Mouse (Mus musculus) stomach, postnatal 0 days (tissue): ENCODE measurements at regions not wholly inside any gene's neighbourhood (a gene's known extent, or its start where the extent isn't known, plus 50 kb on each side); places are given as distances from the start of the nearest gene placed in this dataset.

Source experiments
- ATAC-seq: fragments of 200-750 bp; cut with Nextera tagmentation; 2 replicates; pipeline ENCODE4 v1.8.0; 2017; ENCODE audit not compliant: low FRiP score, low TSS enrichment
- DNase-seq: peaks from one replicate; pipeline ENCODE4 v3.0.0-alpha.2; 2016; ENCODE audit warnings: low spot score
- H3K27ac ChIP-seq: fragments of 300-500 bp; sonication (generic); replicated peaks from 2 replicates; pipeline ENCODE4 v1.5.1; 2014; ENCODE audit warnings: mild to moderate bottlenecking, control low read depth
- H3K27me3 ChIP-seq: fragments of 300-500 bp; sonication (generic); 2 replicates; pipeline ENCODE4 v1.6.1; 2014; ENCODE audit warnings: low read length; ENCODE audit not compliant: control insufficient read depth, insufficient read depth
- H3K36me3 ChIP-seq: fragments of 300-500 bp; sonication (generic); 2 replicates; pipeline ENCODE4 v1.6.1; 2014; ENCODE audit warnings: low read length, mixed read lengths; ENCODE audit not compliant: control insufficient read depth, insufficient read depth
- H3K4me1 ChIP-seq: fragments of 300-500 bp; sonication (generic); replicated peaks from 2 replicates; pipeline ENCODE4 v1.6.1; 2014; ENCODE audit warnings: antibody characterized with exemption; ENCODE audit not compliant: control insufficient read depth, insufficient read depth
- H3K4me2 ChIP-seq: fragments of 300-500 bp; sonication (generic); replicated peaks from 2 replicates; pipeline ENCODE4 v1.6.1; 2014; ENCODE audit warnings: low read depth, mild to moderate bottlenecking, control low read depth, moderate library complexity
- H3K4me3 ChIP-seq: fragments of 300-500 bp; sonication (generic); 2 replicates; pipeline ENCODE4 v1.5.1; 2014; ENCODE audit warnings: low read depth, low read length, control low read depth
- H3K9ac ChIP-seq: fragments of 300-500 bp; sonication (generic); 2 replicates; pipeline ENCODE4 v1.6.1; 2014; ENCODE audit warnings: mild to moderate bottlenecking, low read length, control low read depth, mixed read lengths
- H3K9me3 ChIP-seq: fragments of 300-500 bp; sonication (generic); 2 replicates; pipeline ENCODE4 v1.6.1; 2016; ENCODE audit warnings: low read length; ENCODE audit not compliant: control insufficient read depth
- CTCF ChIP-seq: IDR thresholded peaks from 2 replicates; pipeline ENCODE4 v1.5.1; 2016; ENCODE audit warnings: antibody characterized with exemption, low read depth, mild to moderate bottlenecking, moderate library complexity
- EP300 ChIP-seq: optimal IDR thresholded peaks from 2 replicates; pipeline ENCODE3; 2016; ENCODE audit warnings: antibody characterized with exemption
- WGBS: fragments of 180-500 bp; shearing (Covaris S2); extraction: QIAGEN DNeasy Blood & Tissue Kit; methylation state at CpG from one replicate; pipeline ENCODE4 v1.1.7; 2014; 5-methylcytosine and 5-hydroxymethylcytosine counted together

DNA sequence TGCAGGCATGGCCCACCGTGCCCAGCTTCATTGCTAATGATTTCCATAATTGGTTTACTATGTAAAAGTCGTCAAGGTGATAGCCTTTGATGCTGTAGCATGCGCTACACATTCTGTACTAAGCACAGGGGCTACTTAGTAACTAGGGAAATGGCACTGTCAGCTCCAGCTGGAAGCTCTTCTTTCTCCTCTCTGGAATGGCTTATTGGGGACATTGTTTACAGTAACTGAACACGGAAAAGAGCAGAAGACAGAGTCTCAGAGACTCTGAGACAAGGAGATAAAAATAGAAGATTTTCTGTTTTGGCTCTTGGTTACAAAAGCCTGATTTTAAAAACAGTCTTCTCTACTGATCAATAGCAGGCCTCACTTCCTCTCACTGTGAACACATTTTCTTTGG, 178.3 kb downstream of the Ktn1 start:
- H3K36me3 ChIP-seq, result no peaks in the 10 kb centered on the region
- no peak overlapping the region for H3K4me3 ChIP-seq
- no peaks in the 10 kb centered on the region for H3K9me3 ChIP-seq
- H3K27ac ChIP-seq, result no peak overlapping the region
- no peak for TF ChIP-seq EP300
- TF ChIP-seq CTCF, result no peak
- H3K4me2 ChIP-seq, result no peak overlapping the region
- no peak for ATAC-seq
- H3K9ac ChIP-seq, result no peak overlapping the region
- WGBS, result 56% methylated on average over 4 of the region's 4 CpGs
- no peak for DNase-seq
- no peaks in the 10 kb centered on the region for H3K27me3 ChIP-seq
- H3K4me1 ChIP-seq, result no peaks in the 10 kb centered on the region

DNA sequence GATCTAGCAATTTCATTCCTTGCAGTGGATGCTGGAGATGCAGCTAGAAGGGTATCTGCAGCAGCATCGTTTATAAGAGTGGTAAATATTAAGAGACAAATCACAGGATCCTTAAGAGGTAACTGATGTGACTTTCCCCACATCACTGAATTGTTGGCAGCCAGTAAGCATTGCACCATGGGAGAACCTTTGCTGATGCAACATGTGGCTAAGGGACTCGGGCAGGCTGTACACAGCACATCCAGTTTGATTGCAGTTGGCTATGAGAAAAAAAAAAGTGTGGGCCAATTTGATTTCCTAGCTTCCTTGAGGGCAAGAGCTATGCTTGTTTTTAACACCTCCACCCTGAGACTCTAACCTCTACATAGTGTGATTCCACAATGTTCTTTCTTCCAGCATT, 179.4 kb downstream of the Ktn1 start:
- Histone ChIP-seq H3K9me3 (no peaks in the 10 kb centered on the region), H3K36me3 (no peaks in the 10 kb centered on the region), H3K4me2 (no peak overlapping the region), H3K9ac (no peak overlapping the region), H3K27me3 (no peaks in the 10 kb centered on the region), H3K4me3 (no peak overlapping the region), H3K27ac (no peak overlapping the region), H3K4me1 (no peaks in the 10 kb centered on the region)
- DNase-seq (no peak), ATAC-seq (no peak)
- 71% methylated on average over 2 of the region's 2 CpGs for WGBS
- TF ChIP-seq CTCF (no peak), EP300 (no peak)

DNA sequence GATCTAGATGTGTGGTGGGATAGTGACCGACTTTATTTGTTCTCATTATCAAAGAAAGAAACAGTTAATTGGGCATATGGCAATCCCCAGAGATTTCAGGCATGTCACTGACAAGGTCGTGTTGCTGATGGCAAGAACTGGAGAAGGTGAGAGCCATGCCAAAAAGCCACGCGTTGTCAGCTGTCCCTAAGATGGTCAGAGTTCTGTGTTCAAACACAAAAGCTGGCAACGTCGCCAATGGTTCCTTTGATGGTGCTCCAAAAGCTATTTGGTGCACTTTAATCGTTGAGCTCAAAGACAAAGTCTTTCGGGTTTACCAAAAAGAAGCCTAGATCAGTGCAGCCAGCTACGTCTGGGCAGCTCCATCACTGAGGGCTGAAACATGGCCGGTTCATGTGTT, 185.4 kb downstream of the Ktn1 start:
- Histone ChIP-seq H3K27ac (no peak overlapping the region), H3K4me2 (no peak overlapping the region), H3K9ac (no peak overlapping the region), H3K4me1 (no peaks in the 10 kb centered on the region), H3K27me3 (no peaks in the 10 kb centered on the region), H3K9me3 (no peaks in the 10 kb centered on the region), H3K36me3 (no peaks in the 10 kb centered on the region), H3K4me3 (no peak overlapping the region)
- ATAC-seq (no peak), DNase-seq (no peak)
- no peak for TF ChIP-seq EP300
- TF ChIP-seq CTCF, result no peak
- WGBS, result 88% methylated on average over 10 of the region's 10 CpGs

DNA sequence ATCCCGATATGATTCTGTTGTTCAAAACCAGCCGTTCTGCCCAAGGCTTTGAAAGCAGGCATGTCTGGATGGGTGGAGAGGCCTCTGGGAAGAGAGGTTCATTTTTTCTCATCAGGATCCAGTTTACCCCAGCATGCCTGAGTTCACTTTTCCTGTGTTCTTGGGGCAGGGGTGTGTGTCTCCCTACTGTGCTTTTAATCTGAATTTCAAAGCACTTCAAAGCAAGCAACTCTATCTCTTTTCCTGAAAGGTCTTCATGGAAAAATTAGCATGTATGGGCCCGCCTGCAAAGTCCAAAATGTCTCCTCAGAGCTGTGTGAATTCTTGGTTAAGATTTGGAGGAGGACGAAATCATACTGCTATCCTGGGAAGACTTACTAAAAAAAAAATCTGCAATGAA, 187.2 kb downstream of the Ktn1 start:
- no peak overlapping the region for H3K9ac ChIP-seq
- H3K4me3 ChIP-seq, result no peak overlapping the region
- WGBS, result 60% methylated on average over 4 of the region's 4 CpGs
- H3K27ac ChIP-seq, result no peak overlapping the region
- no peaks in the 10 kb centered on the region for H3K36me3 ChIP-seq
- TF ChIP-seq EP300 (no peak), CTCF (no peak)
- DNase-seq, result no peak
- no peak overlapping the region for H3K4me2 ChIP-seq
- no peaks in the 10 kb centered on the region for H3K27me3 ChIP-seq
- H3K4me1 ChIP-seq, result no peaks in the 10 kb centered on the region
- no peak for ATAC-seq
- H3K9me3 ChIP-seq, result no peaks in the 10 kb centered on the region

DNA sequence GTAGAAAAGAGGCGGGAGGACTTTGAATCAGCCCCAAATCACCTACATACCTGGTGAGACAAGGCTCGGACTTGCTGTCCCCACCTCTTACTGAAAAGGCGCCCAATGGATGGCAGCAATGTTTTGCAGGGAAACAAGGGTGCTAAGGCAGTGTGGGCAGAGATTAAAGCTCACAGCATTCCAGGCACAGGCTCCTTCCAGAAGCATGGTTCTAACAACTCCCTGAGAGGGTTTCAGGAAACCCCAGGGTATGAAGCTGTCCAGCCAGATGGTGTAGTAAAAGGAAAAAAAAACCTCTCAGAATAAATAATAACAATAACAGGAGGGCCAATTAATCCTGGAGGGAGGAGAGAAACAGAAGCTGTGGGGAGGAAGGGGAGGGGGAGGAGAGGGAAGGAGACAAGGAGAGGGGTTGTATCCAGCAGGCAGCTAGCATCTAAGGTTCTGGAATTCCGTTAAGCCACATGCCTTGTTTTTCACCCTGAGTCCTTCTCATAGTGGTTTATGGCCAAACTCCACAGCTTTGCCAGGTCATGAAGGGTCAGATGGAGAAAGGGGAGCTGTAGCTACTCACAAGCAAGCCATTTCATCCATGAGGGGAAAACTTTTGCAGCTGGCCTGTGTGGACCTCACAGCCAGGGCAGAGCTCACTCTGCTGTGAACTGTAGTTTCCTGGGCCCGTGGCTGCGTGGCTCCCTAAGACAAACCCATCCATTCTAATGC, 191.4 kb downstream of the Ktn1 start:
- Histone ChIP-seq H3K9ac (no peak overlapping the region), H3K4me1 (no peaks in the 10 kb centered on the region), H3K27me3 (no peaks in the 10 kb centered on the region), H3K27ac (no peak overlapping the region), H3K36me3 (no peaks in the 10 kb centered on the region), H3K4me2 (no peak overlapping the region), H3K4me3 (no peak overlapping the region), H3K9me3 (no peaks in the 10 kb centered on the region)
- DNase-seq (no peak), ATAC-seq (no peak)
- TF ChIP-seq EP300 (no peak), CTCF (no peak)
- WGBS, result 61% methylated on average over 6 of the region's 6 CpGs

DNA sequence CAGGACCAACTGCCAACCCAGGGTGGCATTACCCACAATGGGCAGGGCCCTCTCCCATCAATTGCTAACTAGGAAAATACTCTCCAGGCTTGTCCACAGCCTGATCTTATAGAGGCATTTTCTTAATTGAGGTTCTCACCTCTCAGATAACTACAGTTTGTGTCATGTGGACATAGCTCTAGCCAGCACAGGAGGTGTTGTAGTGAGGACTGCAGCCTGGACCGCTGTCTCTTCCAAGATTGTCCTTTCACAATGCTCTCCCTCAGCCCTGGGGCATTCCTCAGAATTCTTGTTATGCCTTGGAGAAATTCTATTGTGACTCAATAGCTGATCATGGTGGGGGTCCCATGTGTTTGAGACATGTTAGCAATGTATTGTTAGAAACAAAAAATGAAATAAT, 196.1 kb downstream of the Ktn1 start:
- no peak for TF ChIP-seq CTCF
- TF ChIP-seq EP300, result no peak
- ATAC-seq, result no peak
- no peak for DNase-seq
- H3K9me3 ChIP-seq, result no peaks in the 10 kb centered on the region
- H3K36me3 ChIP-seq, result no peaks in the 10 kb centered on the region
- H3K9ac ChIP-seq, result no peak overlapping the region
- no peak overlapping the region for H3K4me3 ChIP-seq
- H3K27ac ChIP-seq, result no peak overlapping the region
- no peaks in the 10 kb centered on the region for H3K27me3 ChIP-seq
- H3K4me1 ChIP-seq, result no peaks in the 10 kb centered on the region
- H3K4me2 ChIP-seq, result no peak overlapping the region
- 89% methylated on average over 1 of the region's 1 CpGs for WGBS
